Mouse (Mus musculus) forebrain, embryonic 15.5 days (tissue): ENCODE measurements around the gene Dcun1d4. TPM values are rescaled to one million over a fixed set of nuclear protein-coding genes. Genes with fewer than 3 reads are reported as not detected.
A peak's percentile ranks its signal among the peaks of the same experiment; 100 is the strongest.
"Not testable (repeated sequence)": the region's sequence is repeated elsewhere in the genome, so short reads cannot be mapped to it uniquely, and the experiment has no call there.

Experiments used
- ATAC-seq: fragments of 200-750 bp; cut with Nextera tagmentation; replicated peaks from 2 replicates; pipeline ENCODE4 v1.8.0; 2017; ENCODE audit warnings: mild to moderate bottlenecking, moderate TSS enrichment, moderate library complexity
- H3K27ac ChIP-seq: fragments of 300-500 bp; sonication (generic); replicated peaks from 2 replicates; pipeline ENCODE4 v1.5.1; 2015; ENCODE audit warnings: mild to moderate bottlenecking, inconsistent platforms
- H3K27me3 ChIP-seq: fragments of 300-500 bp; sonication (generic); 2 replicates; pipeline ENCODE4 v1.6.1; 2015; ENCODE audit warnings: inconsistent platforms
- H3K36me3 ChIP-seq: fragments of 300-500 bp; sonication (generic); 2 replicates; pipeline ENCODE4 v1.6.1; 2015; ENCODE audit warnings: mild to moderate bottlenecking, inconsistent platforms
- H3K4me1 ChIP-seq: fragments of 300-500 bp; sonication (generic); 2 replicates; pipeline ENCODE4 v1.6.1; 2015; ENCODE audit warnings: inconsistent platforms
- H3K4me2 ChIP-seq: fragments of 300-500 bp; sonication (generic); replicated peaks from 2 replicates; pipeline ENCODE4 v1.6.1; 2015; ENCODE audit warnings: mild to moderate bottlenecking, inconsistent platforms
- H3K4me3 ChIP-seq: fragments of 300-500 bp; sonication (generic); 2 replicates; pipeline ENCODE4 v1.5.1; 2015; ENCODE audit warnings: mild to moderate bottlenecking, inconsistent platforms
- H3K9ac ChIP-seq: fragments of 300-500 bp; sonication (generic); replicated peaks from 2 replicates; pipeline ENCODE4 v1.6.1; 2015; ENCODE audit warnings: mild to moderate bottlenecking, inconsistent platforms
- H3K9me3 ChIP-seq: fragments of 300-500 bp; sonication (generic); 2 replicates; pipeline ENCODE4 v1.6.1; 2016; ENCODE audit warnings: inconsistent platforms
- WGBS: fragments of 180-500 bp; shearing (Covaris S2); methylation state at CpG from one replicate; pipeline ENCODE4 v1.1.7; 2015; ENCODE audit warnings: mixed read lengths; 5-methylcytosine and 5-hydroxymethylcytosine counted together
- polyA plus RNA-seq: library from polyadenylated mRNA; unstranded; fragments of >200 nt; fragmentation: Nextera tagmentation; extraction: Ambion mirVana; gene quantifications from 2 replicates; pipeline ENCODE4 v1.2.1, GENCODE M21; 2015

Gene Dcun1d4
- polyA plus RNA-seq, 1 experiment from 2014 or later: 45.3 TPM

- H3K9ac ChIP-seq: no peak overlapping the region
- no peak overlapping the region for H3K4me3 ChIP-seq
- no peaks in the 10 kb centered on the region for H3K27me3 ChIP-seq
- WGBS: 81% methylated on average over 3 of the region's 3 CpGs
- no peaks in the 10 kb centered on the region for H3K36me3 ChIP-seq
- H3K4me1 ChIP-seq: peaks cover 7% of the 10 kb centered on the region
- no peak overlapping the region for H3K27ac ChIP-seq
- no peaks in the 10 kb centered on the region for H3K9me3 ChIP-seq
- no peak for ATAC-seq
- H3K4me2 ChIP-seq: no peak overlapping the region
Measured at GRCm38 (mm10) chr5:73578131-73578530, 97.3 kb downstream of the Dcun1d4 start.

GRCm38 (mm10) chr5:73584011-73584410, 103.2 kb downstream of the Dcun1d4 start:
- ATAC-seq: not testable (repeated sequence)

GRCm38 (mm10) chr5:73585212-73586115, 104.7 kb downstream of the Dcun1d4 start:
- Histone ChIP-seq H3K36me3 (no peaks in the 10 kb centered on the region), H3K27me3 (no peaks in the 10 kb centered on the region), H3K9ac (no peak overlapping the region), H3K4me3 (no peak overlapping the region), H3K9me3 (no peaks in the 10 kb centered on the region), H3K4me1 (peaks cover 18% of the 10 kb centered on the region), H3K4me2 (no peak overlapping the region), H3K27ac (peak overlapping the region; percentile 79)
- WGBS: 21% methylated on average over 7 of the region's 7 CpGs
- peak; percentile 85 for ATAC-seq

More at GRCm38 (mm10) chr5:73584011-73584410, 103.2 kb downstream of the Dcun1d4 start:
- H3K4me1 ChIP-seq: peaks cover 18% of the 10 kb centered on the region
- 37% methylated on average over 6 of the region's 6 CpGs for WGBS
- not testable (repeated sequence) for H3K4me3 ChIP-seq, H3K9ac ChIP-seq, H3K36me3 ChIP-seq, H3K27me3 ChIP-seq, H3K4me2 ChIP-seq, H3K27ac ChIP-seq, H3K9me3 ChIP-seq

GRCm38 (mm10) chr5:73586597-73586996, 105.8 kb downstream of the Dcun1d4 start:
- ATAC-seq: no peak
- Histone ChIP-seq H3K4me1 (peaks cover 18% of the 10 kb centered on the region), H3K4me2 (no peak overlapping the region), H3K4me3 (no peak overlapping the region), H3K36me3 (no peaks in the 10 kb centered on the region), H3K27ac (peak overlapping the region; percentile 79; the same call in 1 of the 2 replicates), H3K27me3 (no peaks in the 10 kb centered on the region), H3K9ac (no peak overlapping the region), H3K9me3 (no peaks in the 10 kb centered on the region)
- WGBS: 66% methylated on average over 4 of the region's 4 CpGs

GRCm38 (mm10) chr5:73587119-73587518, 106.3 kb downstream of the Dcun1d4 start:
- Histone ChIP-seq H3K4me1 (peaks cover 18% of the 10 kb centered on the region), H3K9me3 (no peaks in the 10 kb centered on the region), H3K4me3 (no peak overlapping the region), H3K36me3 (no peaks in the 10 kb centered on the region), H3K27me3 (no peaks in the 10 kb centered on the region), H3K27ac (no peak overlapping the region), H3K9ac (no peak overlapping the region), H3K4me2 (no peak overlapping the region)
- 82% methylated on average over 3 of the region's 3 CpGs for WGBS
- ATAC-seq: no peak

- Histone ChIP-seq H3K9me3 (no peaks in the 10 kb centered on the region), H3K27me3 (no peaks in the 10 kb centered on the region), H3K27ac (peak overlapping the region; percentile 23; the same call in 1 of the 2 replicates), H3K9ac (no peak overlapping the region), H3K4me2 (no peak overlapping the region), H3K4me1 (peaks cover 27% of the 10 kb centered on the region), H3K4me3 (no peak overlapping the region), H3K36me3 (no peaks in the 10 kb centered on the region)
- WGBS: 63% methylated on average over 5 of the region's 5 CpGs
- peak; percentile 82 for ATAC-seq
Measured at GRCm38 (mm10) chr5:73598943-73599695, 118.3 kb downstream of the Dcun1d4 start.

- Histone ChIP-seq H3K4me2 (no peak overlapping the region), H3K4me1 (peaks cover 27% of the 10 kb centered on the region)
- 68% methylated on average over 2 of the region's 2 CpGs for WGBS
Measured at GRCm38 (mm10) chr5:73599991-73600390, 119.2 kb downstream of the Dcun1d4 start.

GRCm38 (mm10) chr5:73601361-73601763, 120.6 kb downstream of the Dcun1d4 start:
- no peaks in the 10 kb centered on the region for H3K9me3 ChIP-seq
- H3K27ac ChIP-seq: peak overlapping the region; percentile 48
- peaks cover 27% of the 10 kb centered on the region for H3K4me1 ChIP-seq
- no peak overlapping the region for H3K4me2 ChIP-seq
- no peaks in the 10 kb centered on the region for H3K36me3 ChIP-seq
- no peak overlapping the region for H3K4me3 ChIP-seq
- WGBS: 11% methylated on average over 8 of the region's 8 CpGs
- no peak overlapping the region for H3K9ac ChIP-seq
- ATAC-seq: peak; percentile 66
- H3K27me3 ChIP-seq: no peaks in the 10 kb centered on the region

More at GRCm38 (mm10) chr5:73599991-73600390, 119.2 kb downstream of the Dcun1d4 start:
- Histone ChIP-seq H3K9ac (no peak overlapping the region), H3K9me3 (no peaks in the 10 kb centered on the region), H3K27me3 (no peaks in the 10 kb centered on the region), H3K4me3 (no peak overlapping the region), H3K27ac (no peak overlapping the region), H3K36me3 (no peaks in the 10 kb centered on the region)
- ATAC-seq: no peak

GRCm38 (mm10) chr5:73602865-73603264, 122.1 kb downstream of the Dcun1d4 start:
- H3K4me3 ChIP-seq: no peak overlapping the region
- WGBS: 74% methylated on average over 3 of the region's 3 CpGs
- ATAC-seq: no peak

GRCm38 (mm10) chr5:73604542-73604941, 123.7 kb downstream of the Dcun1d4 start:
- Histone ChIP-seq H3K9ac (no peak overlapping the region), H3K27ac (no peak overlapping the region), H3K27me3 (no peaks in the 10 kb centered on the region), H3K9me3 (no peaks in the 10 kb centered on the region), H3K4me1 (peaks cover 19% of the 10 kb centered on the region), H3K4me2 (no peak overlapping the region), H3K4me3 (no peak overlapping the region), H3K36me3 (no peaks in the 10 kb centered on the region)
- ATAC-seq: no peak
- WGBS: 68% methylated on average over 6 of the region's 6 CpGs

More at GRCm38 (mm10) chr5:73602865-73603264, 122.1 kb downstream of the Dcun1d4 start:
- Histone ChIP-seq H3K27ac (no peak overlapping the region), H3K4me1 (peaks cover 27% of the 10 kb centered on the region), H3K4me2 (no peak overlapping the region), H3K9me3 (no peaks in the 10 kb centered on the region), H3K36me3 (no peaks in the 10 kb centered on the region), H3K9ac (no peak overlapping the region), H3K27me3 (no peaks in the 10 kb centered on the region)

GRCm38 (mm10) chr5:73604964-73605363, 124.2 kb downstream of the Dcun1d4 start:
- no peak overlapping the region for H3K4me3 ChIP-seq
- no peaks in the 10 kb centered on the region for H3K36me3 ChIP-seq
- H3K4me2 ChIP-seq: no peak overlapping the region
- ATAC-seq: no peak
- peaks cover 16% of the 10 kb centered on the region for H3K4me1 ChIP-seq
- 87% methylated on average over 6 of the region's 6 CpGs for WGBS
- H3K9me3 ChIP-seq: no peaks in the 10 kb centered on the region
- H3K27me3 ChIP-seq: no peaks in the 10 kb centered on the region
- no peak overlapping the region for H3K27ac ChIP-seq
- no peak overlapping the region for H3K9ac ChIP-seq
